Mouse (Mus musculus) adrenal gland, postnatal 36 days (tissue): ENCODE measurements at regions not wholly inside any gene's neighbourhood (a gene's known extent, or its start where the extent isn't known, plus 50 kb on each side); places are given as distances from the start of the nearest gene placed in this dataset.

Source experiments
- DNase-seq, 2 experiments: peaks; one replicate each; pipeline ENCODE4 v3.0.0; 2021; ENCODE audit warnings: mixed read lengths in 1 of 2

DNA sequence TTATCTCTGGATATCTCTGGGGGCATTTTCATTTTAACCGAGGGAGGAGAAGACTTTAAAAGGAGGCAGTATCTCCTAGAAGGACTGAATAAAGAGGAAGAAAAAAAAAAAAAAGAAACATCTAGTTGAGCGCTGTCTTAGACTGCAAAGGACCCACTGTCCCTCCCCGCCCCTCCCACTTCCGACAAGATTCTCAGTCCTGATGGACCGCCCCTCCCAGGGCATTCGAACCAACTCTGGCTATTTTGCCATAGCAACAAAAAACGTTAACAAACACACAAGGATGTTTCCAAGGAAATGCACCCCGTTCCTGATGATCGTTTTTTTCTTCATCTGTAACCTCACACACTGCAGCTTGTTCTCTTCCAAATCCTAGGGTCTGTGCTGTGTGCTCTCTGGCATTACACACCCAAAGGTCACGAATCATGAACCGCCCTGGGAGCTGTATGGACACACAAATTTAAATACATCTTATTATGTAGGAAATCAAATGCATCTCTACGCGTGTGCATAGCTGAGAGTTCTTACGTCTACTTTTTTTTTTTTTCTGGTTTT, 75.8 kb downstream of the Rnd3 start:
- peak in 1 of 2 experiments; percentile 27 for DNase-seq

DNA sequence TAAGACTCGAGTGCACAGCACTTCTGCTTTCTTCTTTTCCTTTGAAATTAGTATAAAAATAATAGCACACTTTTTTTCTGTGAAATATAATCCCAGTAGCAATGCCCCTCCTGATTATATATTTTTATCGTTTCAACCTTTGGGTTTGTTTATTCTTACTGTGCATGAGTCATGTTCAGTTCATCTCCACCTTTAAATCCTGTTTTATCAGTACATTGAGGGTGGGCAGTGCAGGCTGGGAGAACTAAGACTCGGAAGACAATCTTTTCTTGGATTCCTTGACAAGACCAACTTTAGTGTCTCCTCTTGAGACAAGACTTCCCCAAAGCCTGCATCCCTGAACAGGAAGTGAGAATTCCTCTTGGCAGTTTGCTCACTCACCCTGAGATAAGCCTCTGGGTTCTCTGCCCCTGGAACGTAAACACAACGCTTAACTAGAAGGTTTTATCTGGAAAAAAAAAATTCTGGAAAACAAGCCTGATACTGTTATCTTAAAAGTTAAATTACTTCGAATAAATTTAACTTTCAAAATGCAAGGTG, 76.5 kb downstream of the Rnd3 start:
- DNase-seq = no peak

DNA sequence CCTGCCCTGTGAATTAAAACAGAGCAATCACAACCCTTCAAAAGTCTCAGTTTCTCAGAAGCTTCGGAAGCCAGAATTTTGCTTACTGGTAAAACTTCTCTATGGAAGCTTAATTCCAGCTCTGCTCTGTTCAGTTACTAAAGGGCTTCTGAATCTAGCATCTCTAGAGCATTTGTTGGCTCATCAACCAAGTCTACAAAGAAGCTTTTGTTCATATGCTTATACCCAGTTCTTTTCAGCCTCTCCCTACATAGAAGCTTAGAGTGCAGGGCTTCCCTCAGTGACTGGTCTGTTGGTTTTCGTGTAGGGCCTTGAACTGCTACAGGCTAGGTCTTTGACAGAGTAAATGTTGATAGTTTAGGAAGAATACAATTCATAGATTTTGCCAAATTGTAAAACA, 78.0 kb downstream of the Rnd3 start:
- DNase-seq = no peak

GRCm38 (mm10) chr2:51066423-51066831, 82.5 kb downstream of the Rnd3 start:
- DNase-seq = no peak

GRCm38 (mm10) chr2:51065821-51066220, 83.1 kb downstream of the Rnd3 start:
- DNase-seq = no peak

DNA sequence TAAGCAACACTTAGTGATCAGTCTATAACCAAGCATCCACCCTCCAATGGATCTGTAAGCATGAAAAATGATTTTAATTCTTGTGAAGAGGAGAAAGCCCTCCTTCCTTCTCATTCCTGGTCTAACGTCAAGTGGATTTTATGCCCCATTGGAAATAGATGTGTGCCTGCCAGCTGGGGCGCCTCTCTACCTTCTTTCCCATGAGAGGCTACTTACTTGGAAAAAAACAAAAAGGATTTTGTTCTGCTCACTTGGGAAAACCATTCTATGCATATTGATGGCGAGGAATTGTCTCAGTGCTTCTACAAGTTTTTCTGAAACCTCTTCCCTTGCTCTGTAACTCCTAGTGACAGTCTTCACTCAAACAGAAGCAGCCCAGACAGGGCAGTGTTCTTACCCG, 84.1 kb downstream of the Rnd3 start:
- DNase-seq = no peak

- no peak for DNase-seq
Observed at GRCm38 (mm10) chr2:51062049-51062448, 86.9 kb downstream of the Rnd3 start.

DNA sequence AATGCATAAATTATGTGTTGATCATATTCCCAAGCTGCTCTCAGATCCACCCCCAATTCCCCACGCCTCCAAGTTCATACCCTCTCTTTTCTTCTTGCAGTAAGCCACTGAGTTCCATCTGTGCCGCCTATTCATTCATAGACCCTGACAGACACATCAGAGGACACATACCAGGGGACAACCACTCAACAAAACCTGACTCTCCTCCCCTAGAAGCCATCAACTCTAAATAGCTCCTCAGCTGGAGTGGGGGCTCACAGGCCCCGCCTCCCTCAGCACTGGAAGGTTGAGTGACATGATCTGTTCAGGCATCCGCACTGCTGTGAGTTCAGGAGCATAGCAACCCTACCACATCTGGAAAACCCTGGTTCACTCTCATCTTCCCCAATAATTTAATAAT, 90.8 kb downstream of the Rnd3 start:
- no peak for DNase-seq

DNA sequence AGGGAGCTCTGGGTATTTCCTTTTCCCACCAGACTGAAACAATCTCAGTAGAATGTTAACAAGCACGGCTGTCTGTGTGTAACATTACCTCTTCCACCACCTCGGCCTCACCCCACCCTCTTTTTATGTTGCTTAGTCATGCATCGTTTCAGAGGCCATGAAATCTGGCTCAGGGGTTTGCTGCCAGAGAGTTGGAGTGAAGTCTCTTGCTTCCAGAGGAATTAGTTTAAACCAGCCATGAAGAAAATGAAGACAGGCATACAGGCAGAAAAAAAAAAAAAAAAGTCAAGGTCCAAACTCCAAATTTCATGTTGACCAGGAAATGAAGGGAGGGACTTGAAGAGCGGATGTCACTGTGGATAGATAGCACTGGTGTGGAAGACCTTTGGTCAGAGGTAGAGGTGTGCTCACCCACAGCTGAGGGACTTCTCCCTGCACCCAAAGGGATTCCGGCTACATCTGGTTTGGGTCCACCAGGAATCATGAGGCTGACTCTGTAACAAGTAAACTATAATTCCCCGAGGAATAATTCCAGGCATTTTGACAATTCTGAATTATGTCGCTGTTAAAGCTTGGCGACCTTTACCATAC, 92.7 kb downstream of the Rnd3 start:
- peak in 1 of 2 experiments; percentile 15 for DNase-seq

- no peak for DNase-seq
Observed at GRCm38 (mm10) chr2:51055339-51055738, 93.6 kb downstream of the Rnd3 start.

DNA sequence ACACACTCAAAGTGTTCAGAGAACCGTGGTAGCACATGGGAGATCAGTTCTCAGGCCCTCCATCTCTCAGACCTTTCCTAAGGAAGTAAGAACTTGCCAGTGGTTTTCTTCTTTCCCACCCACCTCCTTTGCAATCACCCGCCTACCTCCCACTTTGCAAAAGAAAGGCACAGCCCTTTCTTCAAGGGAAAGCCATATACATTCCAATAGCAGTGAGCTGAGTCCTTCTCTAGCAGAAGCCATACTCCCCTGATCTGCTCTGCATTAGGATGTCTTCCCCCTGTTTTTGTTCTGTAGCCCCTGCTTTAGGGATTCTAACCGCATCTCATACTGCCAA, 99.1 kb downstream of the Rnd3 start:
- no peak for DNase-seq

DNA sequence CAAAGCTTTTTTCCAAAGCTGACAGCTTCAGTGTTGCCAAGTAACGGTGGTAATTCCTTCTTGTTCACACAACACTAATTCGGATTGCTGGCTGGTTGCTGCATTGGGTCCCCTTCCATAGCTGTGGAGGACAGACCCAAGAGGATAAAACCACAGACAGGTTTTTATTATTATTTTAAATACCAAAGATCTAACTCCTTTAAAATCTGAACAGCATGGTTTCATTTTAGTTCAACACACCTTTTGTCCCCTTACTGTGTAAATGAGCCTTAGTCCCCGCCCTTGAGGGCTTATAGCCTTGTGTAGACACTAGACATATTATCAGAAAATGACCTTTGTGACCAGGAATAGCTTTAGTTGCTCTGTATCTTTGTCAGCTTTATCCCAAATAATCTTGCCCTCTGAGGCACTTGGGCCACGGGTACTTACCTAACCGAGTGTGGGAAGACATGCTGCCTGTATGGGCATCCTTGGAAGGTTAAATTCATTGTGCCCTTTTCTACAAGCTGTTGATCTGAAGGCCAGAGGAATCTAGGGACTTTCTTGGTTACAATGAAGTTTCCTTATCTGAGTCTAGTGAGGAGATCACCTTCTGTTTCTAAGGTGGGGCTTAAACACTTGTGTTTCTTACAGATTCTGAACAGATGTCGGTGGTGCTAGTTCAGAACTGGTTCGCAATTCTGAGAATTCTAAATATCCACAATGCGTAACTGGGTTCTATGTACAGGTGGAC, 99.6 kb downstream of the Rnd3 start:
- DNase-seq = no peak

DNA sequence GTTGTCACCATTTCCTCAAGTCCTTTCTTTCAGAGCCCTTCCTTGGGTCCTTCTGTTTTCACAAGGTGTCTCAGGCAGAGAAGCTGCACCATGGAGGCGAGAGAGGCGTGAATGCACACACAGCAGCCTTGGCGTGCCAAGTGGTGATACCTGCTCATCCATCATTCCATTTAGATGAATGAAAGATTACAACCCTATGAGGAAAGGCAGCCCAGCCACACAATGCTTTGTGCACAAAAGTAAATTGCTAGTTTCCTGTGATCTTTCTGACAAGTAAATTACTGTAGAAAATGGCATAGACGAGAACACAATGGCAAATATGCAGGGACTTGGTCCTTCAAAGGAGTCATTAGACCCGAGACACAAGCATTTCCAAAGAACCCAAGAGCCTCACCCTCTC, 101.4 kb downstream of the Rnd3 start:
- DNase-seq = no peak

DNA sequence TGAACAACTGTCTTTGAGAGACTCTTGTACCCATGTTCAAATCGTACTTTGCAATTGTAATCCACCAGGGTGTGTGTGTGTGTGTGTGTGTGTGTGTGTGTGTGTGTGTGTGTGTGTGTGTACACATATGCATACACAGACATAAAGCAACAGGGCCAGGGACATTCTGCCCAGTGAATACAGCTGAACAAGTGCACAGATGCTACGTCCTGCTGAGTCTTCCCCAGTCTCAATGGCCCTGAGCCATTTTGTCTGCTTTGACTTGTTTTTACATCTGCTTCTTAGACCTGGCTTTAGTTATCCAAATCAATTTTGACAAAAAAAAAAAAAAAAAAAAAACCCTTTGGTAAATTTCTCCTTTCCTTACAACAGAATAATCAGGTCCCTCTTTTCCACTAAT, 103.3 kb downstream of the Rnd3 start:
- no peak for DNase-seq

DNA sequence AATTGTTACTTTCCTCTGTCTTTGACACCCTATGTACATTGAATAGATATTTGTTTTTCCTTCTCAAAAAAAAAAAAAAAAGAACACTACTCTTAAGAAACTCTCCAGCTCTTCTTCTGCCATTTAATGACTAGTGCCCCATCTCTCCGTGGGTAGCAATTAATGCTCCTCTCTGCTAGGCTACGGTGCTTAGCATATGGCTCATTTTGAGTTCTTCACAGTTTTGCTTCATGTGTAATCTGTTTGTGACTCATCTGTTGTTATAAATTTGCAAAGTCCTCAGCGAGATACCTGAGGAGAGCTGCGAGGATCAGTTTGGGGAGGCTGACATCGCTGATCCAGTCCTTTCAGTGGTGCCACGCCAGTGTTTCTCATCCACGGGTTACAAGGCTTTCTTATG, 107.8 kb downstream of the Rnd3 start:
- no peak for DNase-seq

DNA sequence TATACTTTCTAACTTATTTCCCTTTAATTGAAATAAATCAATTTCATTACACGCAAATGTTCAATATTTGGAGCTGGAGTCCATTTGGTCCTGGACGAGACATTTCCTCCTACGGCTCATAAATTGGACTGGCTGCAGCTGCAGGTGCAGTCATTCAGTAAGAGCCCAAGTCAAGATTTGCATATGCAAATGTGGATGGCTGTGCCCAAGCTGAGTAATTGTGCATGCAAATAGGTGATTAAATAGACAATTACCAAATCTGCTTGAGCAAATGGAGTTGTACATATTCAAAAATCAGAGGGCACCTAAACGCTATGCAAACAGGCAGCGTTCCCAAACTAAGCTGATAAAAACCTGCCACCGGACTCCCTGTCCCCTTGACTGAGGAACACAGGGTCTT, 110.2 kb downstream of the Rnd3 start:
- no peak for DNase-seq

DNA sequence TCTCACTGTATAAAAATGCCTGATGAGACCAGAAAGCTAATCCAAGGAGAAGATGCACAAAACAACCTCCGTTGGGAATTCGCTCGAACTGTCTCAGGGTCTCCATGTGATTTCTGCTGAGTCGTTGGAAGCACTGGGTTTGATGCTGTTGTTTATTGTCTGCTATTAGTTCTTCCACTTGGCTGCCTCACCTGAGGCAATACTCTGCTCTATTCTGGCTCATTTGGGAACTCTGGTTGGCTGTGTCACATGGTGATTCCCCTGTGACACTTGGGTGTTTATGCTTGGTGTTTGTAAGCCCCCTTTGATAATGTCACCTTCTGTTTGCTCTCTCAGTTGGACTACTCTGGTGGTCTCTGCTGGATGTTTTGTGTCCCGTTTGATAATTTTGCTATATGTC, 111.9 kb downstream of the Rnd3 start:
- DNase-seq = no peak

GRCm38 (mm10) chr2:51036190-51036755, 112.6 kb downstream of the Rnd3 start:
- DNase-seq = no peak

DNA sequence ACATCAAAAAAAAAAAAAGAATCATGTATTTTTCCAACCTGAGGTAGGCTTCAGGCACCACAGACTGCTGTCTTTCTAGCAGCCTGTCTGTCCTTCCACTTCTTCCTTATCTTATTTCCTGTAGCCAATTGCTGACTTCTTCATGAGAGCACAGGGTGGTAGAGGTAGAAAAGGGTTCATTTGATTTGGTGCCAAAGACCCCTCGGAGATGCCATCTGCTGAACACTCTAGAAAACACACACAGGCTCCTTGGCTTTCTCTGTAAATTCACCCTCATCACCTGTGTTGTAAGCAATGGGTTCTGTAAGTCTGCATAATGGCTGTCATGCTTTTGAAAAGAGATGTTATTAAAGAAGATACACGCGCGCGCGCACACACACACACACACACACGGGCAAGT, 115.0 kb downstream of the Rnd3 start:
- no peak for DNase-seq

DNA sequence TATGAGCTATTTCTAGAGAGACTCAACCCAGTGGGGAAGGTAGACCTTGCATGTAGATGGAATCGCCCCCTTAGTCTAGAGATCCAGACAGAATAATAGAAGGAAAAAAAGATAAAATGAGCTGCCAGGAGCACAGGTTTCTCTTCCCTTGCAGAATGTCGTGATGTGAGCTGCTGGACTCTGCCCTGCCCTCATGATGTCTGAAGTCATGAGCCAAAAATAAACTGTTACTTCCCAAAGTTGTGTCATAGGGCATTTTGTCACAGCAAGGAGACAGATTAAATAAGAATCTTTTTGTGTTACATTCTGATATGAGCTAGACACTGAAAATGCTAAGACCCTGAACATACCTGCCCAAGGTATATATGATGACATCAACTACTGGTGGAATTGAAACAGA, 126.4 kb downstream of the Rnd3 start:
- DNase-seq = no peak

GRCm38 (mm10) chr2:51016129-51016402, 132.8 kb downstream of the Rnd3 start:
- no peak for DNase-seq

- DNase-seq = no peak
Observed at GRCm38 (mm10) chr2:51015360-51016128, 133.4 kb downstream of the Rnd3 start.

- DNase-seq = no peak
Observed at GRCm38 (mm10) chr2:51014232-51014631, 134.7 kb downstream of the Rnd3 start.
